Mouse (Mus musculus): ENCODE measurements around the gene Gm5751. TPM values are rescaled to one million over a fixed set of nuclear protein-coding genes. Genes with fewer than 3 reads are reported as not detected.

Gm5751 gene
- not detected in 2 replicates for polyA plus RNA-seq (2012; rRNA removed)

GRCm38 (mm10) chrX:8873953-8874352 is at the start of gene Gm5751:
Gene Gm5751, plus strand, starts transcription at chrX:8874253.

GRCm38 (mm10) chrX:8843694-8844093 is 30.4 kb upstream of the Gm5751 start, which contains the start of gene Gm6592:
Gene Gm6592, plus strand, starts transcription at chrX:8843994.

DNA sequence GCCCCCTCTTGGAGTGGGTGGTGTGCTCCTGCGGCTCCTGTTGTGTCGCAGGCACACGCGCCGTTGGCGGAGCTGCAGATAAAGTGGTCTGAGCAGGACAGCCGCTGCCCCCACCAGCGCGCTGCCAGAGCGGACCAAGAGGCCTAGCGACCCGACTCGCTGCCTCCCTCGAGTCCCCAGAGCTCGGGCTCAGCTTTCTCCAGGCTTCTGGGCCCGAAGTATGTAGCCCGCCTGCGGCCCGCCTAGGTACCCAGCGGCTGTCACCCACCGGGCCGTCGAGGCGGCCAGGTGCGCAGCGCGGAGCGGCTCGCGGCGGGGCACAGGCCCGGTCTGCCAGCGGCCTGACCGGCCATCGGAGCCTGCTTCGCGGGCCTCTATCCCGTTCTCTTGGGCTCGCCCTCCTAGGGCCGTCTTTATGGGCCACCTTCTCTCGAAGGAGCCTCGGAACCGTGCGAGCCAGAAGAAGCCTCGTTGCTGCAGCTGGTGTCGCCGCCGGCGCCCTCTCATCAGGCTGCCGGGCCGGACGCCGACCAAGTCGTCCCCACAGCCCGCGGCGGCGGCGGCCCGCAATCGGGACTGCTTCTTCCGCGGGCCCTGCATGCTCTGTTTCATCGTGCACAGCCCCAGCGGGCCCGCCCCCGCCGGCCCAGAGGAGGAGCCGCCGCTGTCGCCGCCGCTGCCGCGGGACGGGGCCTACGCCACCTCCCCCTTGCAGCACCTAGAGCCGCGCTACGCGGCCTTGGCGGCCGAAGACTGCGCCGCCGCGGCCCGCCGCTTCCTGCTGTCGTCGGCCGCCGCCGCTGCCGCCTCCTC is 18.5 kb downstream of the Gm5751 start, which contains the start of gene B630019K06Rik:
Gene B630019K06Rik (plus strand): TSS at position 40 of the 813 bp plus-strand sequence.

Other genes starting within 250 kb of the Gm5751 start
- gene Ssxb8, start 183.4 kb upstream of the Gm5751 start, polyA plus RNA-seq (2012; rRNA removed), result not detected in 2 replicates
- gene Ssx9, start 125.8 kb upstream of the Gm5751 start, polyA plus RNA-seq (2012; rRNA removed), result not detected in 2 replicates
- not detected in 2 replicates for gene Ssxb5, start 70.6 kb upstream of the Gm5751 start, polyA plus RNA-seq (2012; rRNA removed)
- not detected in 2 replicates for gene Gm6592, start 30.3 kb upstream of the Gm5751 start, polyA plus RNA-seq (2012; rRNA removed)
- gene B630019K06Rik, start 18.1 kb downstream of the Gm5751 start, polyA plus RNA-seq (2012; rRNA removed), result 11.2 and 18.8 TPM in 2 replicates
- gene Fthl17b, start 88.7 kb downstream of the Gm5751 start, polyA plus RNA-seq (2012; rRNA removed), result not detected in 2 replicates
- not detected in 2 replicates for gene Fthl17c, start 102.3 kb downstream of the Gm5751 start, polyA plus RNA-seq (2012; rRNA removed)
- gene Fthl17d, start 112.5 kb downstream of the Gm5751 start, polyA plus RNA-seq (2012; rRNA removed), result not detected in 2 replicates
- gene Fthl17e, start 159.2 kb downstream of the Gm5751 start, polyA plus RNA-seq (2012; rRNA removed), result not detected in 2 replicates
- not detected in 2 replicates for gene Fthl17f, start 188.8 kb downstream of the Gm5751 start, polyA plus RNA-seq (2012; rRNA removed)
- gene 4930402K13Rik, start 230.3 kb downstream of the Gm5751 start, polyA plus RNA-seq (2012; rRNA removed), result not detected in 2 replicates